ENCODE assay signal across 8 mouse cellular contexts in genomic region chr11:71018416-71019200, GRCm38 (mm10). TPM values are rescaled to one million over a fixed set of nuclear protein-coding genes. Genes with fewer than 3 reads are reported as not detected.
DNase-seq lines count a peak whose midpoint lies in the region; ATAC-seq and TF ChIP-seq lines count a peak whose summit lies in the region.

No protein-coding gene starts in this region.

- H3K4me2 ChIP-seq in lung, postnatal 0 days (replicated peaks; ENCODE audit: low read depth, low read length) = peak overlapping the region; percentile 61
- peak overlapping the region; percentile 85 for H3K4me2 ChIP-seq in intestine, embryonic 16.5 days (ENCODE audit: low read depth, low read length)

- 3% methylated on average over 28 of the region's 28 CpGs for WGBS in cerebellum, adult 2 months
- WGBS in lung, postnatal 0 days = 4% methylated on average over 28 of the region's 28 CpGs
- WGBS in intestine, embryonic 16.5 days = 4% methylated on average over 28 of the region's 28 CpGs
- 3% methylated on average over 28 of the region's 28 CpGs for WGBS in olfactory bulb, adult 2 months

- TF ChIP-seq EP300 in lung, postnatal 0 days (IDR thresholded peaks at IDR 0.05) = no peak; the same call in 1 of the 2 replicates

- peak; percentile 11 for ATAC-seq in lung, postnatal 0 days
- peak; percentile 32 for ATAC-seq in intestine, embryonic 16.5 days

- H3K27ac ChIP-seq in cerebellum, adult 2 months (ENCODE audit: insufficient read depth, low read length) = peak overlapping the region; percentile 78
- peak overlapping the region; percentile 77 for H3K27ac ChIP-seq in lung, postnatal 0 days (ENCODE audit: low read length)
- H3K27ac ChIP-seq in intestine, embryonic 16.5 days (ENCODE audit: low read length) = peak overlapping the region; percentile 70
- peak overlapping the region; percentile 58 for H3K27ac ChIP-seq in olfactory bulb, adult 2 months (ENCODE audit: insufficient read depth, low read depth, low read length)

- H3K4me3 ChIP-seq in cerebellum, adult 2 months (replicated peaks; ENCODE audit: insufficient read depth, low read depth, low read length) = peak overlapping the region; percentile 93
- H3K4me3 ChIP-seq in lung, postnatal 0 days (ENCODE audit: low read depth, low read length) = peak overlapping the region; percentile 72
- peak overlapping the region; percentile 85 for H3K4me3 ChIP-seq in intestine, embryonic 16.5 days (ENCODE audit: low read length)
- peak overlapping the region; percentile 89 for H3K4me3 ChIP-seq in olfactory bulb, adult 2 months (ENCODE audit: insufficient read depth, low read depth, low read length)

- H3K9ac ChIP-seq in lung, postnatal 0 days (replicated peaks; ENCODE audit: low read depth) = peak overlapping the region; percentile 64
- H3K9ac ChIP-seq in intestine, embryonic 16.5 days (ENCODE audit: low read depth, low read length) = peak overlapping the region; percentile 93

- DNase-seq in cerebellum, adult 2 months = no peak
- DNase-seq in cerebellum, adult 18-20 months = no peak
- DNase-seq in lung, postnatal 0 days (ENCODE audit: low spot score) = peak; percentile 62
- DNase-seq in lung, postnatal 25 days (ENCODE audit: low spot score) = no peak
- no peak for DNase-seq in ovary, postnatal 14 days (ENCODE audit: low spot score)
- DNase-seq in layer of hippocampus, adult 11-12 months (ENCODE audit: low spot score) = no peak

- H3K36me3 ChIP-seq in lung, postnatal 0 days (ENCODE audit: insufficient read depth, low read length) = no peaks in the 10 kb centered on the region
- H3K36me3 ChIP-seq in intestine, embryonic 16.5 days (ENCODE audit: control insufficient read depth, insufficient read depth, low read length) = no peaks in the 10 kb centered on the region

- H3K27me3 ChIP-seq in cerebellum, adult 2 months (ENCODE audit: control insufficient read depth, insufficient read depth, low read length) = no peaks in the 10 kb centered on the region
- H3K27me3 ChIP-seq in lung, postnatal 0 days (replicated peaks; ENCODE audit: insufficient read depth, low read length) = no peaks in the 10 kb centered on the region
- no peaks in the 10 kb centered on the region for H3K27me3 ChIP-seq in intestine, embryonic 16.5 days (replicated peaks; ENCODE audit: control insufficient read depth, insufficient read depth, low read length)

- peaks cover 9% of the 10 kb centered on the region; the same call in 1 of the 2 replicates for H3K4me1 ChIP-seq in cerebellum, adult 2 months (ENCODE audit: control insufficient read depth, insufficient read depth, low read length)
- 0 out of 2 replicates have a peak, but pooled peaks cover 6% of the 10 kb centered on the region for H3K4me1 ChIP-seq in lung, postnatal 0 days (ENCODE audit: insufficient read depth, low read depth, low read length)
- H3K4me1 ChIP-seq in intestine, embryonic 16.5 days (ENCODE audit: control insufficient read depth, insufficient read depth, low read length) = peaks cover 9% of the 10 kb centered on the region
- no peaks in the 10 kb centered on the region for H3K4me1 ChIP-seq in olfactory bulb, adult 2 months (ENCODE audit: control insufficient read depth, insufficient read depth, low read length)

- no peaks in the 10 kb centered on the region for H3K9me3 ChIP-seq in lung, postnatal 0 days (ENCODE audit: low read length)
- H3K9me3 ChIP-seq in intestine, embryonic 16.5 days (ENCODE audit: control insufficient read depth, low read length) = no peaks in the 10 kb centered on the region

- TF ChIP-seq POLR2A in cerebellum, adult 2 months (IDR thresholded peaks at IDR 0.05; ENCODE audit: borderline replicate concordance, insufficient read depth, low read length) = no peak
- TF ChIP-seq POLR2A in olfactory bulb, adult 2 months (IDR thresholded peaks at IDR 0.05; ENCODE audit: insufficient read depth, low read depth, low read length) = no peak

- TF ChIP-seq CTCF in cerebellum, adult 2 months (IDR thresholded peaks at IDR 0.05; ENCODE audit: borderline replicate concordance, insufficient read depth, low read depth, low read length) = no peak
- no peak for TF ChIP-seq CTCF in lung, postnatal 0 days (IDR thresholded peaks at IDR 0.05)
- no peak for TF ChIP-seq CTCF in olfactory bulb, adult 2 months (IDR thresholded peaks at IDR 0.05; ENCODE audit: insufficient read depth, low read depth, low read length)

RNA-seq across cellular contexts. Expression of gene Mis12, which starts 0.8 kb away (rescaled TPM):
- polyA plus RNA-seq in cerebellum, adult 2 months (2012; rRNA removed) = 13.7 and 15.2 TPM in 2 replicates
- 16.2 and 17.6 TPM in 2 replicates for polyA plus RNA-seq in lung, postnatal 0 days (2015; fragmentation: Nextera tagmentation; extraction: Ambion mirVana)
- polyA plus RNA-seq in intestine, embryonic 16.5 days (2015; fragmentation: Nextera tagmentation; extraction: Ambion mirVana) = 27.9 and 35.2 TPM in 2 replicates
- polyA plus RNA-seq in olfactory bulb, adult 2 months (2012; ENCODE audit: insufficient read depth, insufficient read length, low replicate concordance, missing spikeins) = 153 TPM in 1 of 2 replicates, not detected in the other

RNA-seq across cellular contexts. Expression of gene Derl2, which starts 1.0 kb away (rescaled TPM):
- polyA plus RNA-seq in cerebellum, adult 2 months (2012; rRNA removed) = 16.9 and 17.3 TPM in 2 replicates
- 63.4 and 70.7 TPM in 2 replicates for polyA plus RNA-seq in lung, postnatal 0 days (2015; fragmentation: Nextera tagmentation; extraction: Ambion mirVana)
- polyA plus RNA-seq in intestine, embryonic 16.5 days (2015; fragmentation: Nextera tagmentation; extraction: Ambion mirVana) = 65.8 and 66.4 TPM in 2 replicates
- not detected in 2 replicates for polyA plus RNA-seq in olfactory bulb, adult 2 months (2012; ENCODE audit: insufficient read depth, insufficient read length, low replicate concordance, missing spikeins)

RNA-seq across cellular contexts. Expression of gene Dhx33, which starts 14.4 kb away (rescaled TPM):
- 22.1 and 25.5 TPM in 2 replicates for polyA plus RNA-seq in cerebellum, adult 2 months (2012; rRNA removed)
- polyA plus RNA-seq in lung, postnatal 0 days (2015; fragmentation: Nextera tagmentation; extraction: Ambion mirVana) = 5.9 and 6.2 TPM in 2 replicates
- 12.2 and 13.9 TPM in 2 replicates for polyA plus RNA-seq in intestine, embryonic 16.5 days (2015; fragmentation: Nextera tagmentation; extraction: Ambion mirVana)
- polyA plus RNA-seq in olfactory bulb, adult 2 months (2012; ENCODE audit: insufficient read depth, insufficient read length, low replicate concordance, missing spikeins) = not detected in 2 replicates

RNA-seq across cellular contexts. Expression of gene 6330403K07Rik, which starts 14.7 kb away (rescaled TPM):
- 161 and 184 TPM in 2 replicates for polyA plus RNA-seq in cerebellum, adult 2 months (2012; rRNA removed)
- polyA plus RNA-seq in lung, postnatal 0 days (2015; fragmentation: Nextera tagmentation; extraction: Ambion mirVana) = 20.5 and 27.0 TPM in 2 replicates
- 45.2 and 51.0 TPM in 2 replicates for polyA plus RNA-seq in intestine, embryonic 16.5 days (2015; fragmentation: Nextera tagmentation; extraction: Ambion mirVana)
- not detected in 2 replicates for polyA plus RNA-seq in olfactory bulb, adult 2 months (2012; ENCODE audit: insufficient read depth, insufficient read length, low replicate concordance, missing spikeins)

RNA-seq across cellular contexts. Expression of gene C1qbp, which starts 35.8 kb away (rescaled TPM):
- 102 and 107 TPM in 2 replicates for polyA plus RNA-seq in cerebellum, adult 2 months (2012; rRNA removed)
- 79.6 and 83.4 TPM in 2 replicates for polyA plus RNA-seq in lung, postnatal 0 days (2015; fragmentation: Nextera tagmentation; extraction: Ambion mirVana)
- polyA plus RNA-seq in intestine, embryonic 16.5 days (2015; fragmentation: Nextera tagmentation; extraction: Ambion mirVana) = 331 and 372 TPM in 2 replicates
- polyA plus RNA-seq in olfactory bulb, adult 2 months (2012; ENCODE audit: insufficient read depth, insufficient read length, low replicate concordance, missing spikeins) = not detected in 2 replicates
